Mouse (Mus musculus) thymus, postnatal 0 days (tissue): ENCODE results near the gene Golga5. TPM values are rescaled to one million over a fixed set of nuclear protein-coding genes. Genes with fewer than 3 reads are reported as not detected.

Experiments
- DNase-seq: peaks from one replicate; pipeline ENCODE4 v3.0.0-alpha.2; 2015; ENCODE audit warnings: low spot score
- polyA plus RNA-seq: library from polyadenylated mRNA; unstranded; fragments of >200 nt; fragmentation: Nextera tagmentation; extraction: Ambion mirVana; gene quantifications from 2 replicates; pipeline ENCODE4 v1.2.1, GENCODE M21; 2015

The Golga5 gene
- polyA plus RNA-seq, 1 experiment from 2014 or later: 34.5 TPM

DNA sequence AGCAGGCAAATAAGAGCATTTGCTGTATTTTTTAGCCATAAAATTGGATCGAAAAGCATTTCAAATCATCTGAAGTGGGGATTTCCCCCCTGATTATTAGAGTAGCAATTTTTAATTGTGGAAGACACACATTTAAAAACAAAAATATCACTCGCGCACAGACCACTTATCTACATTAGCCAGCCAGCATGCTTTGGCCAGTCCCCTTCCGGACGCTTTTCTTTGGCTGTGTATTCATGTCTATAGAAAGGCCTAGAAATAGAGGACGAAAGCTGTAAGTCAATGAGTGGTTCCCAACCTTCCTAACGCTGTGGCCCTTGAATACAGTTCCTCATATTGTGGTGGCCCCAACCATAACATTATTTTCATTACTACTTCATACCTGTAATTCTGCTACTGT, 37.0 kb downstream of the Golga5 start:
- DNase-seq: no peak

DNA sequence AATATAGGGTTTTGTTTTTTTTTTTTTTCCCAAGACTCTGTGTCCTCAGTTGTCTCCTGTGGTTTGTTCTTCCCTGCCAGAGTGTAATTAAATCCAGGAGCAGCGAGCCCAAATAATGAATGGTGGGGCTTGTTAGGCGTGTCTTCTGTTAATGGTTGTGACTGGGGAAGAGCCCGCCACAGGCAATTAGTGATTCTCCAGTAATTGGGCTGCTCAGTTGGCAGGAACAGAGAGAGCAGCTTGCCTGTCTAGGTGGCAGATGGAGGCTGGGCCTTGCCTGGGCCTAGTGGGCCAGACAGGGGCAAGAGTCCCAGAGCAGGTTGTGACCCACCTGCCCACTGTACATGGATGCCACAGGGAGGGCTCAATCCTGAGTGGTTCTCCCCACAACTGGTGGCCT, 42.4 kb downstream of the Golga5 start:
- no peak for DNase-seq

DNA sequence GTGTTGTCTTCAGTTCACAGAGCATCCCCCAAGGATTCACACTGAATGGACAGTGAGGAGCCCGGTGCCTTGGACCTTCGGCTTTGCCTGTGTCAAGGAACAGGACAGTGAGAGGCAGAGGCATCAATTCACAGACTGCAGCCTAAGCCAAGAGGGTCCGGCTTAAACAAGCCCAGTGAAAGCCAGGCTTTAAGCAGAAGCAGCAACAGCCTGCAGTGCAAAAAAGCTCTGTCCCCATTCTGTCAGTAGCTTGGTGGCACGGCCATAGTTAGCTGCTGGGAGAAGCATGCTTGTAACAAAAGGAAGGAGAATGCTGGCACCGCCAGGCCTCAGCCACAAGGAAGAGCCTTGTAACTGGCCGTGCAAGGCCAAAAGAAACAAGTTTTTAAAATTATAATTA, 45.2 kb downstream of the Golga5 start:
- no peak for DNase-seq

DNA sequence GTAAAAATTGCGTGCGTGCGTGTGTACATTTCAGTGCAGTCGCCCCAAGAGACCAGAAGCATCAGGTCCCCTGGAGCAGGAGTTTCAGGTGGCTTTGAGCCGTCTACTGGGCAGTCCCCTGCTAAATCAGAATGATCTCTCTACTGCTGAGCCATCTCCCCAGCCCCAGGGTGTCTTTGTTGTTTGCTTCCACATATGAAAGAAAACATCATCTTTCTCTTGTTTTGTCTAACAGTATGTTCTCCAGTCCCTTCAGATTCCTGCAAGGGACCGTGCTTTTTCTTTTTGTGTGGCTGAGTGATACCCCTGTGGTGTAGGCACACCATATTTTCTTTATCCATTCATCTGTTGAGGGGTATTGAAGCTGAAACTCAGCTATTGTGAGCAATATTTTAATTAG, 45.8 kb downstream of the Golga5 start:
- no peak for DNase-seq

DNA sequence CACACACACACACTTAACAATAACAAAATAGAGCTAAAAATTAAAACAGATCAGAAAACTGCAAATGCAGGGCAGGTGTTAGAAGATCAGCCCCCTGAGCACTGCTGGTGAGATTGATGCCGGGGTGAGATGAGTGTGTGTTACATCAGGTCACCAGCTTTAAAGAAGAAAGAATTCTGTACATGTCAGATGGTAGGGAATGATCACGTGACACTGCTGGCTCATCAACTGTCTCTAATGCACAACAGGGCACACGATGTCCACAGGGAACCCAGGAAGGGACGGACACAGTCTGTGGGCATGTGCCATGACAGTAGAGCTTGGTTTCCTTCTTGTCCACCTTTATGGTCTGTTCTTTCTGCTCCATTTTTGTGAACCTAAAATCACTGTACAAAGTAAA, 47.2 kb downstream of the Golga5 start:
- no peak for DNase-seq

DNA sequence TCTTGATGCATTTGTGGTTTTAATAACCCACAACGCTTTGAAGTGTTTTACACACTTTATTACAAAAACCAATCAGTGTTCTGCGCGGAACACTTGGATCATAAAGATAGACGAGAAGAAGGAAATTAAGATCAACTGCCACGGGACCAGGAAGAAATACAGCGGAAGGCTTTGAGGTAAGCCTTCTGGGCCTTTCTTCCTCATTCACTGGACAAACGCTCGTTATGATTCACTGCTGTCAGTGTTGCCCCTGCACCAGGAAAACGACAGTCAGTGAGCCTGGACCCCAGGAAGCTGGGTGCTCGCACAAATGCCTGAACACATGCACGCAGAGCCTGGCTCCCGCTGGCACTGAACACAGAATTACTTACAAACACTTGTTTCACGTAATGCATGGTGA, 48.7 kb downstream of the Golga5 start:
- no peak for DNase-seq

DNA sequence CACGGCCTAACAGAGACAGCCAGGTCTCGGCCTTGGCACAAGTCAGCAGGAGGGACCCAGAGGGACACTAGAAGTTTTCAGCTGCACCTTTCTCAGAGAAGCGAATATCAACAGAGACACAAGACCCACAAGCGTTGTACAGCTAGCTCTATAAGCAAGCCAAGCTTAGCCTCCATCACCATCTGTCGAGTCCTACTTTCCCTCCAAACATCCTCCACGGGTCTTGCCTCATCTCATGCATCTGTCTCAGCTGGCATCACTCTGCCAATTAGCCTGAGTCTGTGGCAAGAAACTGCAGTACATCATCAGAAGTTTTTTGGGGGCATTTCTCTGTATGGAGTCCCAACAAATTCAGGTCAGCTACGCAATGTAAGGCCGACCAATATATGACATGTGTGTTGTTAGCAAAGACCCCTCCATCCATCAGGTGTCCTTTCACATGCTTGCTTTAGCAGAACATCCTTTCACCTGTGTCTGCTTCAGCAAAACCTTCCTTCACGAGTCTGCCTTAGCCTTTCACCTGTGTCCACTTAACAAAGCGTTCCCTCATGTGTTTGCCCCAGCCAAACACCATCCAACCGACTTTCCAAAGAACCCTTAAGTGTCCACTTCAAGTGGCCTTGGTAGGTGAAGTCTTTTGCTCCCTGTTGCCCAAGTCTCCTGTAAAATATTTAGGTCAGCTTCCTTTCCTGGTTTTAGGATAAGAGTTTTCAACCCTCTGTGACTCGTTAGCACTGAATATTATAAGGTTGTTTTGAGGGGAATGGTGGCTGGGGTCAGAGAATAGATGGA, 51.2 kb downstream of the Golga5 start:
- DNase-seq: no peak

DNA sequence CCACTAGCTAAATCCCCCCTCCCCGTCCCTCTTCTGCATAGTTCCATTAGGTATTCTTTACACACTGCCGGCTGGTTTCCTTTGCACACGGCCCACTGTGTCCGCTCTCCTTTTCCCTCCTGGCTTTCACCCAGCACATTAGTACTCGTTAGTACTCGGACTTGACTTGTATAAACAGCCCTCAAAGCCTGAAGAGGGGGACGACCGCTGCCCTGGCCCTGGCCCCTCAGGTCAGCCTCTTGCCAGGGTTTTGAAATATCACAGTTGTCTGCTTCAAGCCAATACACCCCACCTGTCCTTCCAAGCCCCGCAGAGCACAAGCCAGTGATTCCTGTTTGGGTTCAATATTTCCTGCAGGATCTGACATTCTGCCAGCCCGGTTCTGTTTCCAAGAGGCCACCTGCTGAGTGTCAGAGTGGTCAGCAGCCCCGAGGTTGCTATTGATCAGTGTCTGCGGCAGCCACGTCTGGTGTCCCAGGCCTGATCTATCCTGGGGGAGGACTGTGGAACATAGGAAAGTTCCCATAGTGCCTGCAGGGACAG, 52.9 kb downstream of the Golga5 start:
- no peak for DNase-seq

DNA sequence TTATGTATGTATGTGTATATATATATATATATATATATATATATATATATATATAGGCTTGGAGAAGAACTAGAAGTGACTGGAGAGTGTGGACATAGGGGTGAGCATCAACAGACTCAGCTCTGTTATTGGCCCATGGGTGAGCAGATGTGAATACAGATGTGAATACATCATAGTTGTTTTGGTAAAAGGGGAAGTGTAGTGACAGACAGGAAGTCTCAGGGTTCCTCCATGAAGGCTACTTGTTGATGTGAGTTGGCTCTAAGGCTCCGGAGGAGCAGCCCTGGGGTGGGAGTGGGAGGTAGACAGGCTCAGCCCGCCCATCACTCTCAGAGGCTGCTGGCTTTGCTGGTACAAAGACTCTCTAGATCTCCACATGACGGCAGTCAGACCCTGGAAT, 55.3 kb downstream of the Golga5 start:
- DNase-seq: no peak

DNA sequence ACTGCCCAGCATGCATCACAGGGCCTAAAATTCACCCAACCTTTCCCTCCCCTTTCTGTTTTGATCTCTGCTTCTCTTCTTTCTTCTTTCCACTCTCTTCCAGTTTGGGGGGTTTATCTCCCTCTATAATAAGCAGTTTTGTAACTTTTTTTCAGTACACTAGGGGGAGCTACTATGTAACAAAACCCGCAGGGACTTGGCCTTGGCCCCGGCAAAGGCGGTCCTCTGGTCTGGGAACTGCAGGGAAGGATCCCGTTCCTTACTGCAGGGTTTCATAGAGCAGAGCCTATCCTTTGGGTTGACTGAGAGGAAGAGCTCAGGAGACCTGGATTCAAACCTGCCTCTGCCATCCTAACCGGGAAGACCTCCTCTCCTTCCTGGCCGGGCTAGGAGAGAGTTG, 55.8 kb downstream of the Golga5 start:
- peak; percentile 21 for DNase-seq

DNA sequence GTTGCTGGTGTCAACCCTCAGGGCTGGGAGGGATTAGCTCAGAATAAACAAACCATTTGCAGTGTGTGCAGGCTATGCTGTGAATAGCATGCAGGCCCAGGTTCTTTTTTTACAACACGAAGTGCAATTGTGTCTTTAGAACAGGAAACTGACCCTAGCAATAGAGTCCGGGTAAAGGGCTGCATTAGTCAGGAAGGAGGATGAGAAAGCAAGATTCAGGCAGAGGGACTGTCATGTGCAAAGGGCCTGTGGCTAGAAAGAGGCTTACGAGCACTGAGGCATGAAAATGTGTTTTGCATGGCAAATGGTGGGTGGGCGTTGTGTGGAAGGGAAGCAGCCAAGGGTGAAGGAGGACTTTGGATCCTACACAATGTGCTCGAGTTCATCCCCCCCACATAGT, 59.1 kb downstream of the Golga5 start:
- no peak for DNase-seq

DNA sequence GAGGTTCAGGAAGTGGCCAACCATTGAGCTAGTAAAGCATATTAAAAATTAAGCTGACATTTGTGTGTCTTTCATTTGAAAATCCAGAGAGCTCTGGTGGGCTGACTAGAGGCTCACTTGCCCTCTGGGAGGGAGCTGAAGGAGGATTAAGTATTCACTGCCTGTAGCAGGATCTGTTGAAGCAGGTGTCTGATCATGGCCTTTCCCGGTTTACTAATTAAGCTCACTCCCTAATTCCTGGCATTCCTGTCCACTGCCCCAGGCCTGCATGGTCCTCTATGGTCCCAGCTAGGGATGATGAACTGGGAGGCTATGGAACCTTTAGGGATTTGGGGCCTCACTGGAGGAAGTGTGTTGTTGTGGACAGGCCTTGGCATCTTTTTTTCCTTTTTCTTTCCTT, 66.9 kb downstream of the Golga5 start:
- DNase-seq: no peak

DNA sequence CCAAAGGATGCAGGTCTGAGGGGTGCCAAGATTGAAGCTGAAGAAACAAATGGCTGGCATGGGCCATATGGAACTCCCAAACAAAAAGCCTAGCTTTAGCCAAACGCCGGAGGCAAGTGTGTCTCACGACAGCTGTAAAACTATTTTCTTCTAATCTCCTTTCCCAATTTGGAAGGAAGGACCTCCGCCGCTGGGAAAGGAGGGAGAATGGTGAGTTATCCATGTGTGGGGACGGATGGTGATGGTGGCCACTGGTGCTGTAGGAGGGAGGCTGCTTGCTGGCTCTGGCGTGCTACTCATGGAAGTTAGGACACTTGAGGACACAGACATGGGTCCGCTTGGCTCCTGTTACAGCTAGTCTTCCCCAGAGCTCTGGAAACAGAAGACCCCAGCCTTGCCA, 71.3 kb downstream of the Golga5 start:
- no peak for DNase-seq

DNA sequence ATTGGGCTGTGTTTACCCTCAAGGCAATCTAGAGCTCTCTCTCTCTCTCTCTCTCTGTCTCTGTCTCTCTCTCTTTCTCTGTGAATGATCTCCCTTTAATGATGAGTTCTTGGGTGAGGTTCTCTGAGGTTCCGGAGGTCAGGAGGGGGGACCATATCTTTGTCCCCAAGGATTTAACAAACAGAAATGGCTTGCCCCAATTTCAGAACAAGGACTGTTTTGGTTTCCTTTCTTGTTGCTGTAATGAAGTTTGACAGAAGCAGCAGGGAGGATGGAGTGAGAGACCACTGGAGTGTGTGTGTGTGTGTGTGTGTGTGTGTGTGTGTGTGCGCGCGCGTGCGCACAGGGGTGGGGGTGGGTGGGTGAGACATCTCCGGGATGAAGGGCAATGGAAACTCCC, 72.2 kb downstream of the Golga5 start:
- no peak for DNase-seq

DNA sequence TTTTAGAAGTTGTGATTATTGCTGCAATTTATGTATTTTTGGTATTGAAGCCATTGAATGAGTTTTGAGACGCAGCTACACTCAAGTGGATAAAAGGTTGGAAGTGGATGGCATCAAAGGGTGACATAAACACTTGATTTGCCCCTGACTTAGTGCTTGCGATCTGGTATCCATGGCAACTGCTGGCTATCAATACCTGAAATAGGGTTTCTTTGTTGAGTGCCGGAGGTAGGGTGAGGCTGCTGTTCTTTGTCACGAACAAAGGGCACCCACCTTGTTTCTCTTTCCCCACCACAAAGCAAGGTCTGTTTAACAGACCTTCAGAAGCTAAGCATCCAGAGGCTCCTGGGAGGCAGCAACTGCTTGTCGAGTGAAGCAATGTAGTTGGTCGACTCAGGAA, 76.2 kb downstream of the Golga5 start:
- DNase-seq: no peak

Other genes starting within 250 kb of the Golga5 start
- gene Rin3, start 186.1 kb upstream of the Golga5 start, polyA plus RNA-seq: 7.0 and 7.9 TPM in 2 replicates
- 75.0 and 77.3 TPM in 2 replicates for gene Lgmn, start 29.3 kb upstream of the Golga5 start, polyA plus RNA-seq
- 13.2 and 25.2 TPM in 2 replicates for gene Chga, start 85.8 kb downstream of the Golga5 start, polyA plus RNA-seq
- 18.6 and 19.9 TPM in 2 replicates for gene Itpk1, start 235.8 kb downstream of the Golga5 start, polyA plus RNA-seq